Mouse (Mus musculus): ENCODE results near the gene Tedc1. TPM values are rescaled to one million over a fixed set of nuclear protein-coding genes. Genes with fewer than 3 reads are reported as not detected.

Gene Tedc1
- total RNA-seq (2014; rRNA removed) (0.09 and 0.34 TPM in 2 replicates), polyA plus RNA-seq (2012; rRNA removed) (0.15 and 0.45 TPM in 2 replicates)

GRCm38 (mm10) chr12:113155887-113156539, at the start of gene Tedc1:
Tedc1 (plus strand) TSS chr12:113156421.
- Histone ChIP-seq H3K27ac (replicated peaks; ENCODE audit: insufficient read depth, low read depth, low read length) (peak within 1 kb of the TSS; percentile 16), H3K9ac (ENCODE audit: low read depth, low read length) (peak within 1 kb of the TSS; percentile 55), H3K4me1 (ENCODE audit: control insufficient read depth, insufficient read depth, low read length) (peaks cover 5% of the 10 kb centered on the region), H3K36me3 (ENCODE audit: control insufficient read depth, insufficient read depth, low read length) (no peaks in the 10 kb centered on the region), H3K27me3 (ENCODE audit: control insufficient read depth, insufficient read depth, low read length) (no peaks in the 10 kb centered on the region), H3K79me2 (ENCODE audit: control insufficient read depth, insufficient read depth, low read length) (no peaks in the 10 kb centered on the region), H3K4me3 (ENCODE audit: insufficient read depth, low read depth, low read length) (peak within 1 kb of the TSS; percentile 64)
- peak; percentile 97 for DNase-seq (ENCODE audit: extremely low read depth, low read depth, low spot score)
- WGBS: under 1% methylated on average over 46 of the region's 46 CpGs
- TF ChIP-seq POLR2A (IDR thresholded peaks at IDR 0.05; ENCODE audit: extremely low read depth, insufficient read depth, low read length) (no peak), CTCF (IDR thresholded peaks at IDR 0.05; ENCODE audit: low read depth, low read length) (peak; percentile 93)

GRCm38 (mm10) chr12:113107431-113108124, 48.6 kb upstream of the Tedc1 start:
- Histone ChIP-seq H3K27ac (replicated peaks; ENCODE audit: insufficient read depth, low read depth, low read length) (no peak overlapping the region), H3K36me3 (ENCODE audit: control insufficient read depth, insufficient read depth, low read length) (no peaks in the 10 kb centered on the region), H3K27me3 (ENCODE audit: control insufficient read depth, insufficient read depth, low read length) (no peaks in the 10 kb centered on the region), H3K79me2 (ENCODE audit: control insufficient read depth, insufficient read depth, low read length) (peaks cover 40% of the 10 kb centered on the region), H3K9ac (ENCODE audit: low read depth, low read length) (no peak overlapping the region), H3K4me1 (ENCODE audit: control insufficient read depth, insufficient read depth, low read length) (peaks cover 40% of the 10 kb centered on the region), H3K4me3 (ENCODE audit: insufficient read depth, low read depth, low read length) (no peak overlapping the region)
- no peak for TF ChIP-seq CTCF (IDR thresholded peaks at IDR 0.05; ENCODE audit: low read depth, low read length)
- TF ChIP-seq POLR2A (IDR thresholded peaks at IDR 0.05; ENCODE audit: extremely low read depth, insufficient read depth, low read length): no peak
- 59% methylated on average over 4 of the region's 4 CpGs for WGBS
- no peak for DNase-seq (ENCODE audit: extremely low read depth, low read depth, low spot score)

GRCm38 (mm10) chr12:113108528-113109283, 47.5 kb upstream of the Tedc1 start:
- Histone ChIP-seq H3K4me1 (ENCODE audit: control insufficient read depth, insufficient read depth, low read length) (peaks cover 40% of the 10 kb centered on the region), H3K36me3 (ENCODE audit: control insufficient read depth, insufficient read depth, low read length) (no peaks in the 10 kb centered on the region), H3K27ac (replicated peaks; ENCODE audit: insufficient read depth, low read depth, low read length) (peak overlapping the region; percentile 9), H3K9ac (ENCODE audit: low read depth, low read length) (no peak overlapping the region), H3K27me3 (ENCODE audit: control insufficient read depth, insufficient read depth, low read length) (no peaks in the 10 kb centered on the region), H3K4me3 (ENCODE audit: insufficient read depth, low read depth, low read length) (no peak overlapping the region), H3K79me2 (ENCODE audit: control insufficient read depth, insufficient read depth, low read length) (peaks cover 30% of the 10 kb centered on the region)
- peak; percentile 86 for DNase-seq (ENCODE audit: extremely low read depth, low read depth, low spot score)
- WGBS: 74% methylated on average over 17 of the region's 17 CpGs
- no peak for TF ChIP-seq POLR2A (IDR thresholded peaks at IDR 0.05; ENCODE audit: extremely low read depth, insufficient read depth, low read length)
- TF ChIP-seq CTCF (IDR thresholded peaks at IDR 0.05; ENCODE audit: low read depth, low read length): no peak

GRCm38 (mm10) chr12:113109801-113110200, 46.4 kb upstream of the Tedc1 start:
- H3K4me3 ChIP-seq (ENCODE audit: insufficient read depth, low read depth, low read length): no peak overlapping the region
- no peak overlapping the region for H3K27ac ChIP-seq (replicated peaks; ENCODE audit: insufficient read depth, low read depth, low read length)
- DNase-seq (ENCODE audit: extremely low read depth, low read depth, low spot score): no peak
- H3K79me2 ChIP-seq (ENCODE audit: control insufficient read depth, insufficient read depth, low read length): peaks cover 27% of the 10 kb centered on the region
- no peaks in the 10 kb centered on the region for H3K27me3 ChIP-seq (ENCODE audit: control insufficient read depth, insufficient read depth, low read length)
- no peak overlapping the region for H3K9ac ChIP-seq (ENCODE audit: low read depth, low read length)
- WGBS: 87% methylated on average over 10 of the region's 10 CpGs
- TF ChIP-seq POLR2A (IDR thresholded peaks at IDR 0.05; ENCODE audit: extremely low read depth, insufficient read depth, low read length) (no peak), CTCF (IDR thresholded peaks at IDR 0.05; ENCODE audit: low read depth, low read length) (no peak)
- peaks cover 37% of the 10 kb centered on the region for H3K4me1 ChIP-seq (ENCODE audit: control insufficient read depth, insufficient read depth, low read length)
- no peaks in the 10 kb centered on the region for H3K36me3 ChIP-seq (ENCODE audit: control insufficient read depth, insufficient read depth, low read length)

- no peak for DNase-seq (ENCODE audit: extremely low read depth, low read depth, low spot score)
- H3K36me3 ChIP-seq (ENCODE audit: control insufficient read depth, insufficient read depth, low read length): no peaks in the 10 kb centered on the region
- 90% methylated on average over 4 of the region's 4 CpGs for WGBS
Measured at GRCm38 (mm10) chr12:113114141-113114540, 42.1 kb upstream of the Tedc1 start.

More at GRCm38 (mm10) chr12:113114141-113114540, 42.1 kb upstream of the Tedc1 start:
- Histone ChIP-seq H3K79me2 (ENCODE audit: control insufficient read depth, insufficient read depth, low read length) (peaks cover 17% of the 10 kb centered on the region), H3K27me3 (ENCODE audit: control insufficient read depth, insufficient read depth, low read length) (no peaks in the 10 kb centered on the region), H3K9ac (ENCODE audit: low read depth, low read length) (no peak overlapping the region), H3K4me1 (ENCODE audit: control insufficient read depth, insufficient read depth, low read length) (peaks cover 7% of the 10 kb centered on the region), H3K4me3 (ENCODE audit: insufficient read depth, low read depth, low read length) (no peak overlapping the region), H3K27ac (replicated peaks; ENCODE audit: insufficient read depth, low read depth, low read length) (no peak overlapping the region)
- no peak for TF ChIP-seq POLR2A (IDR thresholded peaks at IDR 0.05; ENCODE audit: extremely low read depth, insufficient read depth, low read length)
- TF ChIP-seq CTCF (IDR thresholded peaks at IDR 0.05; ENCODE audit: low read depth, low read length): no peak

Data from liver, adult 2 months (tissue).